Mouse (Mus musculus) CH12.LX (cell line): ENCODE measurements at regions not wholly inside any gene's neighbourhood (a gene's known extent, or its start where the extent isn't known, plus 50 kb on each side); places are given as distances from the start of the nearest gene placed in this dataset.

Source experiments
- CTCF ChIP-seq, 2 experiments: IDR thresholded peaks in 1 of 2; conservative IDR thresholded peaks in 1 of 2; 2 replicates each; pipeline ENCODE4 v1.5.1; 2011 to 2012; ENCODE audit warnings: low read depth in 2 of 2, low read length in 2 of 2, improper control_type of control experiment in 1 of 2, inconsistent platforms in 1 of 2, mild to moderate bottlenecking in 1 of 2, moderate library complexity in 1 of 2
- POLR2A ChIP-seq: IDR thresholded peaks from 2 replicates; pipeline ENCODE4 v1.6.1; 2011; ENCODE audit warnings: low read depth, mild to moderate bottlenecking, improper control_type of control experiment, low read length
- USF2 ChIP-seq: conservative IDR thresholded peaks from 2 replicates; pipeline ENCODE4 v1.6.1; 2011; ENCODE audit warnings: low read depth, low read length, improper control_type of control experiment

GRCm38 (mm10) chr6:31222024-31222579 lies 176.4 kb upstream of the Mkln1 start:
- TF ChIP-seq USF2 (no peak), CTCF (conservative IDR thresholded peaks at IDR 0.05 in 1 of 2, IDR thresholded peaks at IDR 0.05 in 1 of 2; ENCODE audit: low read depth in 2 of 2, low read length in 2 of 2) (no peak), POLR2A (no peak)
